Mouse (Mus musculus): ENCODE results near the gene Arglu1. TPM values are rescaled to one million over a fixed set of nuclear protein-coding genes. Genes with fewer than 3 reads are reported as not detected.

Arglu1 gene
- total RNA-seq, 2 experiments from 2014 or later = 88.1 to 95.1 TPM

DNA sequence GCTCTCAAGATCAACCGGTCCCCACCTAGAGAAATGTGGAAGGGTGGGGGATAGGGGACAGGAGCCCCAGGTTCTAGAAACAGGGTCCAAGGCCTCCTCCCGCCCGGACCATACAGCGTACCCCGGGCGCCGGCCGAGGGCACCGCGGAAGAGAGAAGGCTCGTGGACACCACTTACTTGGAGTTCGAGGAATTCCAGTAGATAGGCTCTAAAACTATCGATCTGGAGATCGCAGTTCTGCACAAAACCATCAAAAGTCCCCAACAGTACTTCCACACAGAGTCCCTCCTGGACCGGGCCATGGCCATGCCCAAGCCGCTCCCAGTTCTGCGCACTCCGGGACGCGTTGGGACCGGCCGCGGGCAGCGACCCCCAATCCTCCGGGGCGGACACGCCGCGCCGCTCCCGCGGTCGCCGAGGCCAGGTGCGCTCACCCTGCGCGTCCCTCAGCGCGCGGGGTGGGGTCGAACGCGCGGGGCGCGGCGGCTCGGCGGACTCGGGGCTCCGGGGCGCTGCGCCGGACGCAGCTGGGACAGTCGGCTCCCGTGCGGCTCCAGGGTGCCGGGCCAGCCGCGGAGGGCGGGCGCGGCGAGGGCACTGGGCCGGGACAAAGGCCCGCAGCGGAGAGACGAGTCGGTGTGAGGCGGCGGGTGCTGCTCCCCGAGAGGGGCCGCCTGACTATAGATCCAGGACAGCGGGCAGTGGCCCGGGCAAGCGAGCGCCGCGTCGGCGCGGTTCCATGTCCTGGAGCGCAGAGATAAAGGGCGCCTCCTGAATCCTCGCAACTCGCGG lies 29.8 kb downstream of the Arglu1 start:
- DNase-seq (ENCODE audit: low spot score in 2 of 2) = no peak
- intact Hi-C loops (cut with DNase I) = loop anchor here (2.0 to 5.0 kb wide), 2 partner anchors 332 to 517 kb away; no protein-coding TSS in a partner anchor

DNA sequence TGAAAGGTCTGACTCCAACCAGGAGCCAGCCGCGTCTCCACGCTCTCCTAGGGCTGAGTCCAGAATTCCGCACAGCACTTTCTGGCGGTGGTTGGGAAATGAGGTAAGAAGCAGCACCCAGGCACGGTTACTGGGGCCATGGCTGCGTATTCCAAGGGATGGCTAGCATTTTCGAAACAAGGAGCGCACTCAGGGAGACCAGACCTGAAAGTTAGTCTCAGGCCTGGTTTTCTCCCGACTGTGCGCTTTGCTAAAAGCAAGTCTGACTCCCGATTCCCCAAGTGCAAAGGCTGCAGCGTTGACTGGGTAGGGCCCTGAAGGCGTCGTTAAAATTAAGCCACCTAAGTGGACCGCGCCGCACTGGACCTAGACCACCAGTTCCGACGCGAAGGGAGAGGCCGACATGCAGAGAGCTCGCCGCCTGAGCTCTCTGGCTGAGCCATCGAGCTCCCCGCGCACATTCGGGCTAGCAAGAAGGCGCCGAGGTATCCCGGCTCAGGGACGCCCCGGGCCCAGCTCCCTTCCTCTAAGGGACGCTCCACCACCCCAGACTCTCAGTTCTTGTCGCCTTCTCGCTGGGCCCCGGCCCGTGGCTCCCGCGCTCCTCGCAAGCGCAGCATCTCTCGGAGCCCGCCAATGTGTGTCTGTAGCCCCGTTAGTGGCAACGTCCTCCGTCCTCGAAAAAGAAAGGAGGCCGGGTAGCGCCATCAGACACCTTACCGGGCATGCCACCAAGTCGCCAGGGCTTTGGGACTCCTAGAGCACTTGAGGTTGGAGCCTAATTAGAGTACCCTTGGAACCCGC lies 30.6 kb downstream of the Arglu1 start:
- DNase-seq (ENCODE audit: low spot score in 2 of 2) = no peak
- intact Hi-C loops (cut with DNase I) = loop anchor here (2.0 to 10.0 kb wide), 3 partner anchors 333 to 518 kb away; no protein-coding TSS in a partner anchor

DNA sequence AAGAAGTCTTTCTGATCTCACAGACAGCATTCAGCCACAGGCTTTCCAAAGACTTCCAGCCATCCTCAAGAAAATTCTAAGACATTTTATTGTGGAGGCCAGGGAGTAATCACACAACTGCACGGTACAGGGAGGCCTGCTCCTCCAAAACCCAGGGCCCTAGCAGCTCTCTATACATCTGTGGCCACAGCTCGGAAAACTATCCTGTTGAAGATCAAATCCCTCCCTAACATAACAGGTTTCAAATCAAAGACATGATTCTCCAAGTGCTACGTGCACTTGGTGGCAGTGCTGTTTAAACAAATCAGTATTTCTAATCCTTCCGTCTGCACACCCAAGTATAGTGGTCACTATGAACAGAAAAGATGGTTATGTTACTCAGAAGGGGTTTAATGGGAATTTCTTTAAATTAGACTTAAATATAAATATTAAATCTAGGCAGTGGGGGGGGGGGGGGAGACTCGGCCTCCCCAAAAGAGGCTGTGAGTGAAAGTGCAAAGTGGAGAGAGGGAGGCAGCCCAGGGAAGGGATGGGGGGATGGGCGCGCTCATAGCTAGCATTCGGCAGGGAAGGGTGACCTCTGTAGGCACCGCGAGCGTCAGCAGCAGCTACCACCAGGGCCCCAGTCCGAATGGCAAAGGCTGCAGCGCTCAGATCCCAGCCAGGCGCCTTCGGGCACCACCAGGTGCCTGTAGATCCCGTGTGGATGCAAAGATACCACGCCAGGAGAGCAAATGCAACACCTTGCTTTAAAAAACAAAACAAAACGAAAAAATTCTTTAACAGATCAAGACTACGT lies 31.7 kb downstream of the Arglu1 start:
- DNase-seq (ENCODE audit: low spot score in 2 of 2) = peak; percentile 87 to 88
- intact Hi-C loops (cut with DNase I) = loop anchor here (10.0 kb wide), 1 partner anchor 424 kb away; no protein-coding TSS in a partner anchor

DNA sequence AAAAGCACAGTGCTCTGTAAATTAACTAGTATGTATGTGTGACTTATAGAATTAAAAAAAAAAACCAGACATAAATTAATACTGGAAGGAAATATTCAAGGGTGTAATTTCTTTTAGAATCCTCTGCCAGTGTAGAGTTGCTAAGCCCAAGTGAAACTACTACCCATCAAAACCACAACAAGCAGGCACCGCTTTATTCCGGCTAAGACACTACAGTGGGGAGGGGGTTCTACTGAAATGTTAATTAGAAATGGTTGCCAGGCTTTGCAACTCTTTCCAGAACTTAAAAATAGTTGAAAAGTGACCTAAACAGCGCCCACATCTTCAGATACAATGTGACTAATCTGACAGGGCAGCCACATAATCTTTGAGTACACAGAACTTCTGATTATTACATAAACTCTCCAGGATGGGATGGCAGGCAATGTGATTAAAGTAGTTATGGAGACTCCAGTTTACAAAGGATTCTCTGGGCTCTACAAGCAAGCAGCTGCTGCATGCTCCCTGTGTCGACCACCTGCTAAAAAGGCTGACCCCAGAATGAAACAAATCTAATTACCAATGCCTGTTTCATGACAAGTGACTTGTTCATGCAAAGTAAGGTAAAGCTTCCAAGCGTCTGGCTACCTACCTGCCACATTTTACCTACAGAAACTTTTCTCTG lies 32.5 kb downstream of the Arglu1 start:
- intact Hi-C loops (cut with DNase I) = loop anchor here (10.0 kb wide), 1 partner anchor 423 kb away; no protein-coding TSS in a partner anchor
- DNase-seq (ENCODE audit: low spot score in 2 of 2) = no peak

DNA sequence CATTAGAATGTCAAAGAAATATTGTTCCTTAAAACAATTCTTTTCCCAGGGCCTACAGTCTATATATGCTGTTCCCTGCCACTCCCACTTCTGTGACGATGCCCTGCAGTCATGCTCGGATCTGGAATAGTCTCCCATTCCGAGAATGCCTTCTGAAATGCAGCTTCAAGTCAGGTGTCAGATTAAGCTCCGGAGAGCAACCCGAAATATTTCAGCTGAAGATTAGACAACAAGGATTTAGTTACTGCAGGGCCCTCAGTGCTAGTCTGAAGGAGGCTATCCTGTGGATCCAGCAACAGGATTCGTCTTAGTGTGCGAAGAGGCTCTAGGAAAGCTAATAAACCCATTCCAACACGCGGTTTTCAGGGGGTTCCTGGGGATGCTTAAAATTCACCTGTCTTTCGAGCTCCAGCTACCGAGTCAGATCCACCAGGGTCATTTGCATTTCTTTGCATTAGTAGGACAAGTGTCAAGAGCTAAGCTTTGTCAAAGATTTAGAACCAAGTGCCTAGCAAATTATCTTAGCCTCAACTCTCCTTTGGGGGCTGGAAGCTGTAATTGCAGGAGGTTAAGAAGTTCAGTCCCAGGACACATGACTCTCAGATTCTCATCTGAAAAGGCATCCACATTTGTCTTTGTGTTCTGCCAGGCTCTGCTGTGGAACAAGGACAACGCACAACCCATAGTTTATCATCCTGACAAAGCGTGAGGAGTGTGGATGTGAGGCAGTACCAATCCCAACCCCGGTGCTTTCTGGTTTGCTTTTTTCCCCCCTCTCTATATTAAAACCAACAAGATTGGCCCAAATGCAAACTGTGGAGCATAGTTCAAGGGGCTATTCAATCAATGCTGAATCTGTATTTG lies 33.5 kb downstream of the Arglu1 start:
- no peak for DNase-seq (ENCODE audit: low spot score in 2 of 2)
- intact Hi-C loops (cut with DNase I) = loop anchor here (10.0 kb wide), 1 partner anchor 422 kb away; no protein-coding TSS in a partner anchor

DNA sequence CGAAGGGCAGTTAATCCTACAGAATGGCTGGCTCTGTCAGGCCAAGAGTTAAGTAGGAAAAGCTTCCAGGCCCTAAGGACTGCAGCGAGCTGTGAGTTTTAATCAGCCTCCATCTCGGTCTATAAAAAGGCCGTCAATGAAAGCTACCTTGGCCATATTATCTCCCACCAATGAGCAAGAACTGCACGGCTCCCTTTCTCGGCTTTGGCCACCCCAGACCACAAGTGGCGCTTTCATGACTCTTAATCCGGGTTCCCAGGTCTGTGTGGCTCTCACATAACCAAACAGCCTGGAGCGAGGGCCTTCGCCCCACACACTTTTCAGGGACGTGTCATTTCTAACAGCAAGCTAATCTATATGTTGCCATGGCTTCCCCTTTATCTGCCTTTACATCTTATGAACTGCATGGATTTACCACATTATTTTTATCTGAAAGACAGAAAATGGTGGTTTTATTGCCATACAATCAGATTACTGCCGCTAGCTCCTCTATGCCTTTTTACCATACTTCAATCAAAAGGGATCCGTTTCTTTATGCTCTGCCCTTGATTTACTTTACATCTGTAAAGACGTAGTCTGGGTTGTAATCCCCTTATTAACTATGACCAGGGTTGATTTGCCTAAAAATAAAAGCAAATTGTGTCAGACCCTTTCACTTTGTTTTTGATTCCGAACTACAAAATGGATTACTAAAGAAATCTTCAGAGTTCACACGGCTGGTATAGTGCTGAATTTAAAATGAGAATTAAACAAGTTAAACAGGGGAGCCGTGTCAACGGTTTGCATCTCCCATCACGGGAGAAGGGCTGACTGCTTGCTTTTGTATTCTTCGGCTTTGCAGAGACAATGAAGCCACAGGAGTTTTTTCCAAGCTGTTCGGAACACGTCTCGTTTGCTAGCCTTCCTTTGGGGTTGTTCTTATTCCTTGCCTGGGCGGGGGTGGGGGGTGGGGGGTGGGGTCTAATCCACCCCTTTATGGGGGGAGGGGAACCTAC lies 34.7 kb downstream of the Arglu1 start:
- DNase-seq (ENCODE audit: low spot score in 2 of 2) = no peak
- intact Hi-C loops (cut with DNase I) = loop anchor here (10.0 kb wide), 1 partner anchor 421 kb away; no protein-coding TSS in a partner anchor

DNA sequence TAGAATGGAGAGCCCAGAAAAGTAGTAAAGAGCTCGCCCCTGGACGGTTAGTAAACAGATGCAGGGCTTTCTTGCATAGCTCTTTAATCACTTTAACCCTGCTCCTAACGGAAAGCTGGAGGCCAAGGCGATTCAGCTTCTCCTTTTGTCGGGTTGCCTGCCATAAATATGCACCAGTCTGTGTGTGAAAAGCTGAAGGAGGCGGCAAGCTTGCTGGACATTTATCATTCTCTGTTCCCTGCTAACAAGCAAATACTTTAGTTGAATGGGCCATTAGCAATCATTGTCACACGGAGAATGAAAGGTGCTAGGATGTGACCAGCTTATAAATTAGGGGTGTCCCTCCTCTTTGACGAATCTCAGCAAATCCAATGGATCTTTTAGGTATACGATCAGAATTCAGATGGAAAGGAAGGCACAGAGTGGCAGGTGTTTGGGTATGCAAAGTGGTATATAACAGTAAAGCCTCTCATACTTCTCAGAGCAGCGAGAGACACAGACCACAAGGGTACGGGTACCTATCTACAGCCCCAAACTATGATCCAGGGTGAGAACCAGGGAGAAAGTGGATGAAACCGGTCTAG lies 36.3 kb downstream of the Arglu1 start:
- intact Hi-C loops (cut with DNase I) = loop anchor here (10.0 kb wide), 1 partner anchor 419 kb away; no protein-coding TSS in a partner anchor

DNA sequence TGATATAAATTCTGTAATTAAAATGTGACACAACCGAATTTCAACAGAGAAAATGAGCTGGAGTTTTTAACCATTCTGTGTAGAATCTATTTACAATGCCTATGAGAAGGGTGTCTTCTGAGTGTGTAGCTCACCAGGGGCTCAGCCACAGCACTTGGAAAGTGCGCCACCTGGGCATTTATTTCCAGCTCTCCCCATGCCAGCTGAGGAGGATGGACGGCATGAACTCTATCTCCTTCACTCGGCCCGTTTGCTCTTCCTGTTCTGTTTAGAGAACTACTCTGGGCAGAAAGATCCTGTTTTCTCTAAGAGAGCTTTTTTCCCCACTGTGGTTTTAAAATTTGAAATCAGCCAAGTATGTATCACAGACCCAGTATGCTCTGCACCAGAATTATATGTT lies 37.0 kb downstream of the Arglu1 start:
- intact Hi-C loops (cut with DNase I) = loop anchor here (10.0 kb wide), 1 partner anchor 419 kb away; no protein-coding TSS in a partner anchor
- DNase-seq (ENCODE audit: low spot score in 2 of 2) = no peak

More for the DNA sequence above, 36.3 kb downstream of the Arglu1 start:
- DNase-seq (ENCODE audit: low spot score in 2 of 2) = no peak

DNA sequence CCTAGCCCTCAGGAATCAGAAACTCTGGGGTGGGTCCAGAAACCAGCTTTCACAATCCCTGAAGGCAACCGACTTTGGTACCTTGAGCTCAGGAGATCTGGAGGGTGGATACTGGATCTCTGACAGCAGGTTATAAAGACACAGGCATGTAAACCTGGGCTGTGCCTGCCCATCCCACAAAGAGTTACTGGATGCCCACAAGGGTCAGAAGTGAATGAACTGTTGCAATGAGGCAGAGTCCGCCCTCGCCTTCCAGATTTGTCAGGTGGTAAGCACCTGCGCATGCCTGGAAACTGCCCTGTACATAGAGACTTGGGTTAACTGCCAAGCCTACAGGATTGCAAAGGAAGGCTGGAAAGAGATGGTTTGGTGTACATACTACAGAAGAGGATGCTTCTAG lies 37.9 kb downstream of the Arglu1 start:
- intact Hi-C loops (cut with DNase I) = loop anchor here (10.0 kb wide), 1 partner anchor 418 kb away; no protein-coding TSS in a partner anchor
- no peak for DNase-seq (ENCODE audit: low spot score in 2 of 2)

DNA sequence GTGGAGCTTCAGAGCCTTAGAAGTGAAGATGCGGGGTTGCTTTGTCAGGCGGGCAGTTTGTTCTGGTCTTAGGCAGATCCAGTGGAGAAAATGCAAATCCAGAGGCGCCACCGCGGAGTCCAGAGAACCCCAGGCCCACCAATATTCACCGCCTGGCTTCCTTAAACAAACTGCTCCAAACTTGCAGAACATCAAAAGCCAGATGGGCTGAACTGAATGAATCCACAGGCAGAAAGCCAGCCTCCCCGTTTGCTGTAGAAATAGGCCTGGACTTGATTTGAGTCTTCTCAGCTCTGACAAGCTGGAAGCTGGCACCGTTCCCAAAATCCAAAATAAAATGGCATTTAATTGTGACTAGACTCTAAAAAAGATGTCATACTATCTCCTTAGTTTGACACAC lies 40.4 kb downstream of the Arglu1 start:
- intact Hi-C loops (cut with DNase I) = loop anchor here (10.0 kb wide), 1 partner anchor 415 kb away; no protein-coding TSS in a partner anchor
- peak; percentile 88 to 93 for DNase-seq (ENCODE audit: low spot score in 2 of 2)

DNA sequence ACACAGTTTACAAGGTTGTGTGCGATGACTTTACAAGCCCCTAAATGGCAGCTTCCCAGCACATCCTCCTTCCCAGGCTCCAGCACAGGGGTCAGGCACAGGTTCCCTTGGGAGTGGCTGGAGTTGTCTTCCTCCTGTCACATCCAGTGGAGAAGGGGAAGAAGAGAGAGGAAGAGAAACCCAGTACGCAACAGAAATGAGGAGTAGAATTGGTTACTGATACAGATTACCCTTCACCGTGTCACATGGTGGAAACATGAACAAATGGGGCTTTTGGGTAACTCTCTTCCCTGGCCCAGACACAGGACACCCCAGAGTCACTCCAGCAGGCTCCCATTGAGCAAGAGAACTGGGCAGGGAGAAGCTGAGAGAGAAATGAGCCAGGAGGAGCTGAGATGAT lies 40.8 kb downstream of the Arglu1 start:
- no peak for DNase-seq (ENCODE audit: low spot score in 2 of 2)
- intact Hi-C loops (cut with DNase I) = no loop called here

DNA sequence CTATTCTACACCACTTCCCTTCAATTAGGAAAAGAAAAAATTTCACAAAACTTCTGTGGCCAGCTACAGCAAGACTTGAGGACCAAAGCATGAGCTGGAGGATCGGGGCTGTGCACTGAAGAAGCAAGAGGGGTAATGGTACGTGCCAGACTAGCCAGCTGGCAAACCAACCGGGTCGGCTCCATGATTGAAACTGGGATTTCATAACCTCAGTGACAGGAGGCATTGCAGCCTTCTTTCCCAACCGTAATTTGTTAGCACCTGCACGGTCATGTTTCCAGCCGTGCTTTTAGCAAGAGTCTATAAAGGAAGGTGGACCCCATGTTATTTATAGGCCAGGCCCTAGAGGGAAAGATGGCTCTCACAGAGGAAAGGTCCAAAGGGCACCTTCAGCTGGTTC lies 41.6 kb downstream of the Arglu1 start:
- no peak for DNase-seq (ENCODE audit: low spot score in 2 of 2)
- intact Hi-C loops (cut with DNase I) = no loop called here

DNA sequence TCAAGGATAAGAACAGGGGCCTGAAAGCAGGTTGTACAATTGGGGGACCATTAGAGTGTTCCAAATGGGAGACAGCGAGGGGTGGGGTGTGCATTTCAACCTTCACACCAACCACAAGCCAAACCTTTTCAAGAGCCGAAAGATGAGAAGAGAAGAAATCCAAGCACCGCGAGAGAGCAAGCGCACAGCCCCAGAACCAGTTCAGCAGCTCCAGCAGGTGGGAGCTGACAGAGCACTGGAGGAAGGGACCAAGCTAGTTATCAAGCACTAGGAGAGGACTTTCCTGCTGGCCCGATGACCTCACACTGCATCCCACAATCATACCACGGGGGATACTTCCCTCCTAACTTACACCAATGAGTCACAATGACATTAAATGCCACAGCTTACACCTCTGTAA lies 42.5 kb downstream of the Arglu1 start:
- intact Hi-C loops (cut with DNase I) = no loop called here
- no peak for DNase-seq (ENCODE audit: low spot score in 2 of 2)

DNA sequence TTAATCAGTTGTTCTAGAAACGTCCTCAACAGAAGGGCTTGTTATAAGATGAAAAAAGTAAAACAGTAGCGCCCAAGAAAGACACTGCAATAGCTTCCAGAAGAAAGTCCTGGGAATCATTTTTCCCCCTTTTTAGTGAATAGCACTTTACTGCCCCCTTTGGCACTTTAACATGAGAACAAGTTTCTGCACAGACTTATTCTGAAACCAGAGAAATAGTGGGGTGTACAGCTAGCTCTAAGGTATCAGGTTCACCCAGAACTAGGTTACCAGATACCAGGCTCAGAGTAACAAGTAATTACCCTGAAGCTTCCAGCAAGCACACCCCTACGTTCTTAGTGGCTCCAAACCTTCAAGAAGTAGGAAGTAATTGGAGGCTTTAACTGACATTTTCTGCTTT lies 43.0 kb downstream of the Arglu1 start:
- DNase-seq (ENCODE audit: low spot score in 2 of 2) = no peak
- intact Hi-C loops (cut with DNase I) = no loop called here

DNA sequence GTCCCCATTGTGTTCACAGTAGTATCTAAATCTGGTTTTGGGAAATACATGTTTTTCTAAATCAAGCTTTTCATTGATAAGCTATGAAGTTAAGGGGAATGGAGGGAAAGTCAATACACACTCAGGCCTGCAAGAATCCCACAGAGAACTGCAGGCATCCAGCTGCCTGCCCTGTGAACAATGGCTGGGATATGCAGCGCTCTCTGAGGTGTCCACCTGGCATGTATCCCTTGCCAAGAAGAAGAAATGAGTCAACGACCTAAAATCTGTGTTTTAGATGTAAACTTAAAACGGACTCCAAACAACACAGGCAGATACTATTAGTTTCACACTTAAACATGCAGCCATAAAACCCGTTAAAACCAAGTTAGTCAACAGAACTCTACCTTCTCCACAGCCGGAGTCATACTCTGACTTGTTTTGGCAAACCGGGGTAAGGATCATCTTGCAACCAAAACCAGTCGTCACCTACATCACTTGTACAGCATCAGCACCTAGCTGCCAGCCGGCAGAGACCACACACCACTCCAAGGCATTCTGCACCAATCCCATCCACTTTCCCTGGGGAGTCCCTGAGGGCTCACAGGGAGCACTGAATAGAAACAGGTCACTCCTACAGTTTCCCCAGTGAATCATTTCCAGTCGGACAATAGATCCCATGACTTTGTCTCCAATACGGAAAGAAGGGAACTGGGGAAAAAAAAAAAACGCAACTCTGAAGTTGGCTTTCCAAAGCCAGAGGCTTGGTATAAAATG lies 46.0 kb downstream of the Arglu1 start:
- intact Hi-C loops (cut with DNase I) = no loop called here
- DNase-seq (ENCODE audit: low spot score in 2 of 2) = no peak

DNA sequence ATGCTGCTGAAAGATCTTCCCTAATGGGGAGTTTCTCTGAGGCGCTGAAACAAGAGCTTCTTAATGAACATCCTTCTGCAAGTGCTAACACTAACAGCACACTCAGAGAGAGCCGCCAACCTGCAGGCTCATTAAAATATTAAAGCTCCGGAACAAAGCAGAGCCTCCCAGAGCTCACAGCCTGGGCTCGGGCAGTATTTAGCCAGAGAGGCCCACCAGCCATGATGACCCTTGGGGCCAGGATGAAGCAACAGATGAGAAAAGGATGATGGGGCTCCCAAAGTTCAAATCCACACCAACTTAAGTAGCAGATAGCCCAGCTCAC lies 50.1 kb downstream of the Arglu1 start:
- intact Hi-C loops (cut with DNase I) = no loop called here
- no peak for DNase-seq (ENCODE audit: low spot score in 2 of 2)
